Mouse (Mus musculus) lung, embryonic 14.5 days (tissue): ENCODE measurements around the gene Bnip1. TPM values are rescaled to one million over a fixed set of nuclear protein-coding genes. Genes with fewer than 3 reads are reported as not detected.

Experiments
- ATAC-seq: fragments of 200-750 bp; cut with Nextera tagmentation; 2 replicates; pipeline ENCODE4 v1.8.0; 2017; ENCODE audit warnings: mild to moderate bottlenecking, moderate TSS enrichment, moderate library complexity; ENCODE audit not compliant: insufficient read depth
- DNase-seq: peaks from one replicate; pipeline ENCODE4 v3.0.0-alpha.2; 2015
- H3K27ac ChIP-seq: fragments of 300-500 bp; sonication (generic); 2 replicates; pipeline ENCODE4 v1.5.1; 2014; ENCODE audit warnings: low read depth, mild to moderate bottlenecking, moderate library complexity
- H3K27me3 ChIP-seq: fragments of 300-500 bp; sonication (generic); 2 replicates; pipeline ENCODE4 v1.6.1; 2014; ENCODE audit warnings: low read length, control low read depth; ENCODE audit not compliant: insufficient read depth
- H3K36me3 ChIP-seq: fragments of 300-500 bp; sonication (generic); 2 replicates; pipeline ENCODE4 v1.6.1; 2014; ENCODE audit warnings: control low read depth; ENCODE audit not compliant: insufficient read depth
- H3K4me1 ChIP-seq: fragments of 300-500 bp; sonication (generic); 2 replicates; pipeline ENCODE4 v1.6.1; 2014; ENCODE audit warnings: antibody characterized with exemption, control low read depth; ENCODE audit not compliant: insufficient read depth
- H3K4me2 ChIP-seq: fragments of 300-500 bp; sonication (generic); 2 replicates; pipeline ENCODE4 v1.6.1; 2014; ENCODE audit warnings: mild to moderate bottlenecking
- H3K4me3 ChIP-seq: fragments of 300-500 bp; sonication (generic); 2 replicates; pipeline ENCODE4 v1.5.1; 2014; ENCODE audit warnings: low read depth, low read length
- H3K9ac ChIP-seq: fragments of 300-500 bp; sonication (generic); 2 replicates; pipeline ENCODE4 v1.6.1; 2014
- H3K9me3 ChIP-seq: fragments of 300-500 bp; sonication (generic); 2 replicates; pipeline ENCODE4 v1.6.1; 2016; ENCODE audit warnings: low read depth, low read length, control low read depth
- CTCF ChIP-seq: IDR thresholded peaks from 2 replicates; pipeline ENCODE4 v1.5.1; 2016; ENCODE audit warnings: antibody characterized with exemption, low read depth
- WGBS: fragments of 180-500 bp; shearing (Covaris S2); extraction: QIAGEN DNeasy Blood & Tissue Kit; methylation state at CpG from one replicate; pipeline ENCODE4 v1.1.7; 2014; 5-methylcytosine and 5-hydroxymethylcytosine counted together
- polyA plus RNA-seq: library from polyadenylated mRNA; unstranded; fragments of >200 nt; fragmentation: Nextera tagmentation; extraction: Ambion mirVana; gene quantifications from 2 replicates; pipeline ENCODE4 v1.2.1, GENCODE M21; 2014

Bnip1 gene
- polyA plus RNA-seq, 1 experiment from 2014 or later: 49.7 TPM

DNA sequence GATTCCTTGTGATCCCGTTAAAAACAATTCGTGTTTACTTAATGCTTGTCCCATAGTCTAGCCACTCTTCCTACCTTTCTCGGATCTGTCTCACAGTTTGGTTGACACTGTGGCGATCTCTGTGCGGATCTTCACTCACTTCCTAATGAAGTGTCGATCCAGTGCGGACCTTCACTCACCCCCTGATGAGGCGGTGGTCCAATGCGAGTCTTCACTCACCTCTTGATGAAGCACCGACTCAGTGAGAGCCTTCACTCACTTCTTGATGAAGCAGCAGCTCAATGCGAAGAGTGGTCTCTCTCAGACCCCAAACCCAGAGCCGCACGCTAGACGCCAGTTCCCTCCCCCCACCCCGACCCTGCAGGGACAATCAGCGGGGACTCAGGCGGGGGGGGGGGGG is 45.3 kb downstream of the Bnip1 start:
- Histone ChIP-seq H3K4me1 (no peaks in the 10 kb centered on the region), H3K9me3 (0 out of 2 replicates have a peak, but pooled peaks cover 4% of the 10 kb centered on the region), H3K36me3 (no peaks in the 10 kb centered on the region), H3K9ac (no peak overlapping the region), H3K4me2 (no peak overlapping the region), H3K27ac (no peak overlapping the region), H3K27me3 (0 out of 2 replicates have a peak, but pooled peaks cover 7% of the 10 kb centered on the region), H3K4me3 (no peak overlapping the region)
- WGBS: 53% methylated on average over 16 of the region's 17 CpGs
- ATAC-seq: no peak
- no peak for DNase-seq
- no peak for TF ChIP-seq CTCF

DNA sequence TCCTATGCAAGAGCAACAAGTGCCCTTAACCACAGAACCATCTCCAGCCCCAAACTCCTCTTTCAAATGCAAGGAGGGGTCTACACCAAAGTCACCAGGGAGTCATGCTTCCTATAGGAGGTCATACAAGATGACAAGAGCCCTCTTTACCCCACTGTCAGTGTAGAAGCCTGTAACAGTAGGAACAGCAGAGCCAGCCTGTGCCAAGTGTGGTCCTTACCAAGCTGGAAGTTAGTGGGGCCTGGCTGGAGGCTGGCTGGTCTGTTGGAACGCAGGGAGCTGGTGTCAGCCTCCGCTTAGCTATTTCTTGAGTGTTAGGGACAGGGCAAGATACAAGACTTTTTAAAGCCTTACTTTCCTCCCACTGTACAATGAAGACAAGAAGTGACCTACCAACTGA is 52.9 kb downstream of the Bnip1 start:
- Histone ChIP-seq H3K4me1 (no peaks in the 10 kb centered on the region), H3K9me3 (0 out of 2 replicates have a peak, but pooled peaks cover 4% of the 10 kb centered on the region), H3K36me3 (no peaks in the 10 kb centered on the region), H3K9ac (no peak overlapping the region), H3K27ac (no peak overlapping the region), H3K4me2 (no peak overlapping the region), H3K27me3 (peaks cover 56% of the 10 kb centered on the region), H3K4me3 (no peak overlapping the region)
- TF ChIP-seq CTCF: no peak
- WGBS: 79% methylated on average over 2 of the region's 2 CpGs
- DNase-seq (no peak), ATAC-seq (no peak)

DNA sequence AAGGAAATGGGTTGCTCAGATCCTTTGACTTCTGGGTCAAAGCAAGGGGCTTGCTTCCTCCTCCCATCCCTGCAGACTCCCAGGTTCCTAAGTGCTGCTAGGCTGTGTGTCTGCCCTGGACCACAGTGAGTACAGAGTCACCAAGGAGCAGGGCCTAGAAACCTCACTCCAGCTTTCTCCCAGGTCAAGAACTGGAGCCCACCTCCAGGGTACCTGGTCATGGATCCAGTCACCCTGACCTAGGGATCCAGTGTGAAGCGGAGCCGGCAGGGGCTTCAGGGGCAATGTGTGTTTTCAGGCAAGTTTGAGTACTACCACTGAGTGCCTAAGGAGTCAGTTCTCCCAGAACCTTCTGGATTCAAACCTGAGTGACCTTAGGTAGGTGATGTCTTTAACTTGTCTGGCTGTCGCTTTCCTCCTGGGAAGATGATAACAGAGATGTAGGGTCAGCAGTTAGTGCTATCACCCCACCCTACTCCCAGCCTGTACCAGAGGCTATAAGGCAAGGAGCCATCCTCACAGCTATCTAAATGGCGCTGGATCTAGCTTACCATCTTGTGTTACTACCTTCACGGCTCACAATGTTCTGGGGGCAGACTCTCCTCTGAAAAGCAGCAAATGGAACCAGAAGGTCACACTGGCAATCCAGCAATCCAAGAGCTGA is 53.6 kb downstream of the Bnip1 start:
- no peak for TF ChIP-seq CTCF
- no peak overlapping the region for H3K4me3 ChIP-seq
- ATAC-seq: no peak
- peaks cover 62% of the 10 kb centered on the region for H3K27me3 ChIP-seq
- no peaks in the 10 kb centered on the region for H3K36me3 ChIP-seq
- no peak overlapping the region for H3K4me2 ChIP-seq
- H3K27ac ChIP-seq: no peak overlapping the region
- 70% methylated on average over 5 of the region's 5 CpGs for WGBS
- H3K4me1 ChIP-seq: no peaks in the 10 kb centered on the region
- DNase-seq: no peak
- H3K9ac ChIP-seq: no peak overlapping the region
- 0 out of 2 replicates have a peak, but pooled peaks cover 4% of the 10 kb centered on the region for H3K9me3 ChIP-seq

DNA sequence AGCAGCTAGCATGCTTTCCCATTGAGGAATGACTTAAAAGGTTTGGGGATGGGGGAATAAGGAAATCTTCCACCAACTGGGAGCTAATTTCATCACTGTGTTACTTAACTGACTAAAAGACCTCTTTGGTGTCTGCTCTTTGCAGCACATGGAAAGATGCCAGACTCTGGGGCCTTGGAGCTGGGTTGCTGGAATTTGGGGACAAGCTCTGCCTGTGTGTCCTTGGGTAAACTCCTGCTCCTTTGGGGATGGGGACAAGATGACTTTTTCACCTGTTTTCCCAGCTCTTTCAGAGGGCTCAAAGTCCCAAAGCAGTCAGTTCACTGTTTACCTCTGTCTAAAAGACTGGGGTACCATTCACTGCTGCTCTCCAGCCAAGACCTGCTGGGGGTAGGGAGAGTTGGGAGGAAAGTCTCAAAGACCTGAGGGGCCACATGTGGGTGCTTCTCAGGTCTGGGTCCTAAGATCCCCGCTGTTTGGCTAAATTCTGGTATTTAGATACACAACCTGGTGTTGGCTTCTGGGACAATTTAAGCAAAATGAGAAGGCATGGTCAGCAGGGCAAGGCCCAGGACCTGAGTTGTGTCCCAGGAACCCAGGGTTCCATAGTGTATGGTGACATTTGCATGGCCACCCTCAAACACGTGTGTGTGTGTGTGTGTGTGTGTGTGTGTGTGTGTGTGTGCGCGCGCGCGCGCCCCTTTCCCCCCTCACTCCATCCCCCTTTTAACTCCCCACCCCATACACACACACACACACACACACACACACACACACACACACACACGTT is 54.3 kb downstream of the Bnip1 start:
- 63% methylated on average over 9 of the region's 9 CpGs for WGBS
- Histone ChIP-seq H3K36me3 (no peaks in the 10 kb centered on the region), H3K4me1 (no peaks in the 10 kb centered on the region), H3K4me2 (no peak overlapping the region), H3K4me3 (no peak overlapping the region), H3K9me3 (0 out of 2 replicates have a peak, but pooled peaks cover 4% of the 10 kb centered on the region), H3K27me3 (peaks cover 70% of the 10 kb centered on the region), H3K9ac (no peak overlapping the region), H3K27ac (no peak overlapping the region)
- ATAC-seq (no peak), DNase-seq (no peak)
- no peak for TF ChIP-seq CTCF

DNA sequence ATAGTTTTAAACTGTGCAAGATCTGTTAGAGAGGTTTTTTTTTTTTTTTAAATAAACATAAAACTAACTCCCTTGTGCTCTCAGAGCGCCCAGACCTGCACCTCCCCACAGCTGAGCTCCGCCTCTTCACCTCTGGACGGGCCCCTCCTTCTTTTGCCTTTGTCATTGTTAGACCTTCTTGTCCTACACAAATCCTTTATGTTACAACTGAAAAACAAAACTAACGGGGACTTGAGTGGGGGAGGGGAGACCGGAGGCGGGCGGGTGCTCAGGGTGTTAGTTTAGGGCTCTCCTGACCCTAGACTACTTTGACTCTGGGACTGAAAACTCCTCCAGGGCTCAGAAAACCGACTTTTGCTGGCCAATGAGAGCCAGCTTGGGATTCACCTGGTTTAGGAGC is 55.1 kb downstream of the Bnip1 start:
- no peak overlapping the region for H3K27ac ChIP-seq
- no peak for TF ChIP-seq CTCF
- no peak overlapping the region for H3K4me3 ChIP-seq
- WGBS: 14% methylated on average over 8 of the region's 8 CpGs
- H3K27me3 ChIP-seq: peaks cover 78% of the 10 kb centered on the region
- H3K4me2 ChIP-seq: no peak overlapping the region
- H3K36me3 ChIP-seq: no peaks in the 10 kb centered on the region
- 0 out of 2 replicates have a peak, but pooled peaks cover under 1% of the 10 kb centered on the region for H3K9me3 ChIP-seq
- H3K9ac ChIP-seq: no peak overlapping the region
- DNase-seq (no peak), ATAC-seq (no peak)
- H3K4me1 ChIP-seq: no peaks in the 10 kb centered on the region

DNA sequence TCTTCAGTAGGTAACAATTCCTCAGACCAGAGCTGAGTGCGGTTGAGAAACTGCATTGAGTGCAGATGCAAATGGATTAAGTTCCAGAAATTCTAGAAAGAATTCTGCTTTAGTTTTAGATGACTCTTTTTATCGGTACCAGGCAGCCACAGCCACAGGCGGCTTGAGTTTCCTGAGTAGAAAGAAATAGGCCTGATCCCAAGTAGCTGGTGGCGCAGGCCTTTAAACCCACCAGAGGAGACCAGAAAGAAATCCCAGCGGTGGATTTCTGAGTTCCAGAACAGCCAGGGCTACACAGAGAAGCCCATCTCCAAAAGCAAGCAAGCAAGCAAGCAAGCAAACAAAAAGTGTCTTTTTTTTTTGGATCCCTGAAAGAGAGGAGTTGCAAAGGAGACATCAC is 55.5 kb downstream of the Bnip1 start:
- no peaks in the 10 kb centered on the region for H3K36me3 ChIP-seq
- H3K4me1 ChIP-seq: no peaks in the 10 kb centered on the region
- DNase-seq (no peak), ATAC-seq (no peak)
- H3K27ac ChIP-seq: no peak overlapping the region
- H3K9me3 ChIP-seq: no peaks in the 10 kb centered on the region
- H3K4me2 ChIP-seq: no peak overlapping the region
- TF ChIP-seq CTCF: no peak
- H3K9ac ChIP-seq: no peak overlapping the region
- H3K27me3 ChIP-seq: peaks cover 82% of the 10 kb centered on the region
- WGBS: 20% methylated on average over 5 of the region's 5 CpGs
- no peak overlapping the region for H3K4me3 ChIP-seq

DNA sequence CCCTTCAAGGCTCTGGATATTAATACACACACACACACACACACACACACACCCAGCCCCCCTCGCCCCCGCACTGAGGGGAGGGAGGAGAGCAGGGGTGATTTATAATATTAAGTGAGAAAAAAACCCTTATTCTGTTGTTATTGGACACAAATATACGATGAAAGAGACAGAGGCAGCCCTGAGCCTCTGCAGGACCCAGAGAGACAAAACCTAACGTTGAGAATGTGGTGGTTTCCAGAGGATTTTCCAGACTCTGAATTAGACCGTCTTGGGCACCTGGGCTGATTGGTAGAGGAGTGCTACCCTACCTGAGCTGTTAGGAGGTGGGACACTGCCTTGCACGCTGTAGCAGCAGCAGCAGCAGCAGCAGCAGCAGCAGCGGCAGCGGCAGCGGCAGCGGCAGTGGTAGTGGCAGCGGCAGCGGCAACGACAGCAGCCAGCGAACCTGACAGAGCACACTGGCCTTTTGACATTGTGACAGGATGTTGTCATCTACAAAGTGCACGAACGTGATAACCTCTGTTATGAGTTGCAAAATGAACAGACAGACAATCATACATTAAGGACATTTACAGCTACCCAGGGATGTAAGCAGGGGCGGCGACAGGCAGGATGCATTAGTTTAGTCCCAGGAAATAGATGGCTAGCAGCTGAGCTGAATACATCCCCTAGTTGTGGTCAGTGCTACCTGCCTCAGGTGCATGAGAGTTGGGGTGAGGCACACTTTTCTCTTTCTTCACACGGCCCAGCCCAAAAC is 56.1 kb downstream of the Bnip1 start:
- Histone ChIP-seq H3K4me3 (no peak overlapping the region), H3K9ac (no peak overlapping the region), H3K9me3 (no peaks in the 10 kb centered on the region), H3K36me3 (no peaks in the 10 kb centered on the region), H3K27ac (no peak overlapping the region), H3K4me2 (no peak overlapping the region), H3K27me3 (peaks cover 88% of the 10 kb centered on the region), H3K4me1 (no peaks in the 10 kb centered on the region)
- TF ChIP-seq CTCF: no peak
- 5% methylated on average over 19 of the region's 19 CpGs for WGBS
- no peak for DNase-seq
- no peak for ATAC-seq
